Mouse (Mus musculus) cortical plate, adult 2 months (tissue): ENCODE data around the gene Sh2b3. TPM values are rescaled to one million over a fixed set of nuclear protein-coding genes. Genes with fewer than 3 reads are reported as not detected.
A peak's percentile ranks its signal among the peaks of the same experiment; 100 is the strongest.

Source experiments
- H3K27ac ChIP-seq: fragments of 200-500 bp; 2 replicates; pipeline ENCODE4 v1.5.1; 2012; ENCODE audit warnings: low read length, control low read depth, inconsistent platforms; ENCODE audit not compliant: insufficient read depth
- H3K4me1 ChIP-seq: fragments of 200-500 bp; 2 replicates; pipeline ENCODE4 v1.6.1; 2011; ENCODE audit warnings: low read length; ENCODE audit not compliant: control insufficient read depth, insufficient read depth
- H3K4me3 ChIP-seq: fragments of 200-500 bp; 2 replicates; pipeline ENCODE4 v1.5.1; 2011; ENCODE audit warnings: mild to moderate bottlenecking, low read length, control low read depth; ENCODE audit not compliant: insufficient read depth
- CTCF ChIP-seq: fragments of 200-500 bp; IDR thresholded peaks from 2 replicates; pipeline ENCODE4 v1.5.1; 2011; ENCODE audit warnings: mild to moderate bottlenecking, control low read depth, low read length; ENCODE audit not compliant: insufficient read depth; ENCODE audit errors: extremely low read depth
- POLR2A ChIP-seq: fragments of 200-500 bp; IDR thresholded peaks from 2 replicates; pipeline ENCODE4 v1.6.1; 2011; ENCODE audit warnings: mild to moderate bottlenecking, low read length, control low read depth; ENCODE audit not compliant: insufficient read depth; ENCODE audit errors: extremely low read depth
- polyA plus RNA-seq: library from polyadenylated mRNA; depleted of rRNA; stranded (reverse); fragments of >200 nt; gene quantifications from 2 replicates; pipeline ENCODE4 v1.2.3, GENCODE M21; 2012

Gene Sh2b3
- polyA plus RNA-seq, 1 experiment: 19.6 TPM

GRCm38 (mm10) chr5:121817551-121817950 lies 19.9 kb downstream of the Sh2b3 start:
- TF ChIP-seq POLR2A (no peak), CTCF (no peak)
- Histone ChIP-seq H3K4me3 (no peak overlapping the region), H3K4me1 (peaks cover 2% of the 10 kb centered on the region), H3K27ac (no peak overlapping the region)

GRCm38 (mm10) chr5:121816611-121817010 lies 20.8 kb downstream of the Sh2b3 start:
- Histone ChIP-seq H3K4me1 (peaks cover 8% of the 10 kb centered on the region), H3K27ac (no peak overlapping the region)
- TF ChIP-seq CTCF (no peak), POLR2A (no peak)

DNA sequence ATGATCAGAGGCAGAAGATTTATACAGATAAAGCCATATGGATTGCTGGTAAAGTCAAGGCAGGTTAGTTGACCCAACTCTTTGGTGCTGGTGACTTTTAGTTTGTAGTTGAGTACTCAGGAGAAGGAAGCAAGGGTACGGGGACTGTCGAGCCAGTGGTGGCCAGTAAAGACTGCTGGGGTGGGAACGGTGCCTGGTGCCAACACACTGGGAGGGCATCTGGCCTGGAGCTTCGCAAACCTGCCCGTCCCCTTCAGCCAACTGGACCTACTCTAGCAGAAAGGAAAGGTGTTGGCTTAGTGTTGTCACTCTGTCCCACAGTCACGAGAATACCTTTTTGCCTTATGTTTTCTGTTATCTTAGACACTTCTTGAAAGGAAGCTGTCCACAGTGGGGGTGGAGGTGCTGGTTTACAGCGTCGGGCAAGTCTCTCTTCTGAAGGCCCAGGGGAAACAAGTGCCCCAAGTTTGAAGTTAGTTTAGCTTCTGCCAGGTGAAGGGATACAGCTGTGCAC lies 21.5 kb downstream of the Sh2b3 start:
- H3K4me3 ChIP-seq: no peak overlapping the region
- TF ChIP-seq POLR2A: no peak
- TF ChIP-seq CTCF: no peak
- H3K4me1 ChIP-seq: peaks cover 10% of the 10 kb centered on the region
- H3K27ac ChIP-seq: no peak overlapping the region

More at GRCm38 (mm10) chr5:121816611-121817010, 20.8 kb downstream of the Sh2b3 start:
- no peak overlapping the region for H3K4me3 ChIP-seq

- Histone ChIP-seq H3K4me3 (no peak overlapping the region), H3K4me1 (peaks cover 13% of the 10 kb centered on the region), H3K27ac (no peak overlapping the region)
- peak; percentile 56 for TF ChIP-seq CTCF
- TF ChIP-seq POLR2A: no peak
Measured at GRCm38 (mm10) chr5:121815067-121815466, 22.4 kb downstream of the Sh2b3 start.

GRCm38 (mm10) chr5:121813744-121814143 lies 23.7 kb downstream of the Sh2b3 start:
- TF ChIP-seq CTCF (no peak), POLR2A (no peak)
- peaks cover 13% of the 10 kb centered on the region for H3K4me1 ChIP-seq
- H3K4me3 ChIP-seq: no peak overlapping the region
- H3K27ac ChIP-seq: no peak overlapping the region

- TF ChIP-seq POLR2A (no peak), CTCF (no peak)
- Histone ChIP-seq H3K27ac (no peak overlapping the region), H3K4me3 (no peak overlapping the region), H3K4me1 (peaks cover 13% of the 10 kb centered on the region)
Measured at GRCm38 (mm10) chr5:121812526-121813243, 24.8 kb downstream of the Sh2b3 start.

GRCm38 (mm10) chr5:121811485-121811931 lies 25.9 kb downstream of the Sh2b3 start:
- Histone ChIP-seq H3K4me3 (no peak overlapping the region), H3K27ac (peak overlapping the region; percentile 30; the same call in 1 of the 2 replicates), H3K4me1 (peaks cover 14% of the 10 kb centered on the region)
- TF ChIP-seq POLR2A: no peak
- no peak for TF ChIP-seq CTCF

DNA sequence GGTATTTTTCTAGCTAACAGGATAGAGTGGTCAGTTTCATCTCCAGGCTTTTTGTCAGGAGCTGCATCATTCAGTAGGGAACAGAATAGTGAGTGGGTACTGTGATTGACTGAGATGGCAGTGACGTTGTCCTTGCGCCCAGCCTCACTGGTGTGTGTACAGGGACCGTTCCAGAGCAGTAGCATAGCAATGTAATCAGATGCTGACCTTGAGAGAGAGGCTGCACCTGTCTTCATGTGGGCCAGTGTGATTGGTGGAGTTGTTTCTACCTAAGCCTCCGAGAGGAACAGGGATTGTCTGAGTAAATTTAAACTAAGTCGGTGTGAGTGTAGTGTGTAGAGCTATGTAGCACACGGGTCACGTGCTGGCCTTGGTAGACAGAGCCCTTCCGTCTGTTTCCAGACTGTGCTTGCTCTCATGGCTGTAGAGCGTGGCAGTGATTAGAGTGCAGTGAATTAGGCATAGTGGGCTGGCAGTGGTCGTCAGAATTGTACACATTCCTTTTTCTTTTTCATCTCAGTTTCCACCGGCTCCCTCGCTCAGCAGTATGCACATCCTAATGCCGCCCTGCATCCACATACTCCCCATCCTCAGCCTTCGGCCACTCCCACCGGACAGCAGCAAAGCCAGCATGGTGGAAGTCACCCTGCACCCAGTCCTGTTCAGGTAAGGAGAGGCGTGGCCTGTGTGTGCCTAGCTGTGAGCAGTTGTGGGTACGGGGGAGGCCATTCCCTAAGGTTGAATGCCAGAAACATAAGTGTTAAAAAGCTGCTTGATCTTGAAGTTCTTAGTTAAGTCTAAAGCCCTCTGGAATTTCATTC lies 26.9 kb downstream of the Sh2b3 start:
- no peak overlapping the region for H3K27ac ChIP-seq
- no peak for TF ChIP-seq POLR2A
- TF ChIP-seq CTCF: no peak
- H3K4me3 ChIP-seq: no peak overlapping the region
- peaks cover 14% of the 10 kb centered on the region for H3K4me1 ChIP-seq

GRCm38 (mm10) chr5:121809667-121810224 lies 27.7 kb downstream of the Sh2b3 start:
- H3K27ac ChIP-seq: no peak overlapping the region
- H3K4me1 ChIP-seq: peaks cover 14% of the 10 kb centered on the region
- TF ChIP-seq POLR2A (no peak), CTCF (no peak)
- H3K4me3 ChIP-seq: no peak overlapping the region

DNA sequence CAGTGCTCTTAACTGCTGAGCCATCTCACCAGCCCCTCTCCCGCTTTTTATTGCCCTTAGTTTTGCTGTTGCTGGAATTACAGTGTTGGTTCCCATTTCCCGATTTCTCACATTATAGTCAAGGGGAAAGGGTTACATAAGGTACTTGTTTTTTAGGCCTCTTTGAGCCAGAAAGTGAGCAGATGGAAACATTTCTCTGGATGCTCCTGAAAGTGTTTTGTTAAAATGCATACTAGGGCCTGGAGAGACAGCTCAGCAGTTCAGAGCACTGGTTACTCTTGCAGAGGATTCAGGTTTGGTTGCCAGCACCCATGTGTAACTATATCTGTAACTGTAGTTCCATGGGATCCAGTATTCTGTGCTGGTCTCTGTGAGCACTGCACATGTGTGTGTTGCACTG lies 29.2 kb downstream of the Sh2b3 start:
- H3K27ac ChIP-seq: no peak overlapping the region
- no peak for TF ChIP-seq POLR2A
- TF ChIP-seq CTCF: no peak
- peaks cover 16% of the 10 kb centered on the region for H3K4me1 ChIP-seq

More for the DNA sequence above, 29.2 kb downstream of the Sh2b3 start:
- no peak overlapping the region for H3K4me3 ChIP-seq
